Mouse (Mus musculus) MEL (cell line): ENCODE measurements around the gene Gm11077. TPM values are rescaled to one million over a fixed set of nuclear protein-coding genes. Genes with fewer than 3 reads are reported as not detected.

Experiments
- DNase-seq: peaks from one replicate; pipeline ENCODE4 v3.0.0; 2011; ENCODE audit warnings: low read depth, low spot score
- H3K27ac ChIP-seq: 2 replicates; pipeline ENCODE4 v1.5.1; 2012; ENCODE audit warnings: low read depth, mild to moderate bottlenecking, control low read depth, low read length, moderate library complexity; ENCODE audit not compliant: control insufficient read depth
- H3K27me3 ChIP-seq, 2 experiments: fragments of 150-350 bp in 1 of 2; sonication (generic) in 1 of 2; 2 replicates each; pipeline ENCODE4 v1.6.1; 2012; ENCODE audit warnings: low read length in 2 of 2, mild to moderate bottlenecking in 2 of 2, improper control_type of control experiment in 1 of 2, moderate library complexity in 1 of 2; ENCODE audit not compliant: insufficient read depth in 2 of 2, control insufficient read depth in 1 of 2
- H3K36me3 ChIP-seq, 2 experiments: 2 replicates each; pipeline ENCODE4 v1.6.1; 2012 to 2014; ENCODE audit warnings: low read length in 2 of 2, improper control_type of control experiment in 1 of 2, inconsistent platforms in 1 of 2, mild to moderate bottlenecking in 1 of 2; ENCODE audit not compliant: insufficient read depth in 2 of 2, control insufficient read depth in 1 of 2
- H3K4me1 ChIP-seq, 2 experiments: fragments of 150-350 bp in 1 of 2; sonication (generic) in 1 of 2; 2 replicates each; pipeline ENCODE4 v1.6.1; 2012; ENCODE audit warnings: low read length in 2 of 2, improper control_type of control experiment in 1 of 2, mild to moderate bottlenecking in 1 of 2; ENCODE audit not compliant: insufficient read depth in 2 of 2, control insufficient read depth in 1 of 2
- H3K4me3 ChIP-seq, 2 experiments: fragments of 150-350 bp in 1 of 2; sonication (generic) in 1 of 2; 2 replicates each; pipeline ENCODE4 v1.5.1; 2012; ENCODE audit warnings: low read depth in 2 of 2, low read length in 2 of 2, mild to moderate bottlenecking in 2 of 2, moderate library complexity in 2 of 2, control low read depth in 1 of 2, improper control_type of control experiment in 1 of 2; ENCODE audit not compliant: control insufficient read depth in 1 of 2, insufficient read depth in 1 of 2
- H3K79me2 ChIP-seq: 2 replicates; pipeline ENCODE4 v1.6.1; 2012; ENCODE audit warnings: mild to moderate bottlenecking, low read length, moderate library complexity; ENCODE audit not compliant: control insufficient read depth, poor library complexity, insufficient read depth
- H3K9ac ChIP-seq: 2 replicates; pipeline ENCODE4 v1.6.1; 2012; ENCODE audit warnings: low read depth, mild to moderate bottlenecking, control low read depth, low read length, moderate library complexity; ENCODE audit not compliant: control insufficient read depth, poor library complexity, severe bottlenecking
- H3K9me3 ChIP-seq: fragments of 150-350 bp; sonication (generic); replicated peaks from 2 replicates; pipeline ENCODE4 v1.6.1; 2012; ENCODE audit warnings: mild to moderate bottlenecking, low read length, improper control_type of control experiment, moderate library complexity; ENCODE audit not compliant: insufficient read depth
- BHLHE40 ChIP-seq: IDR thresholded peaks from 2 replicates; pipeline ENCODE4 v1.6.1; 2012; ENCODE audit warnings: low read depth, mild to moderate bottlenecking, inconsistent platforms, low read length, improper control_type of control experiment, borderline replicate concordance
- CHD1 ChIP-seq: IDR thresholded peaks from 2 replicates; pipeline ENCODE4 v1.6.1; 2012; ENCODE audit warnings: low read depth, mild to moderate bottlenecking, inconsistent platforms, low read length, improper control_type of control experiment
- ELF1 ChIP-seq: IDR thresholded peaks from 2 replicates; pipeline ENCODE4 v1.6.1; 2014; ENCODE audit warnings: low read depth, mild to moderate bottlenecking, inconsistent platforms, low read length, improper control_type of control experiment, moderate library complexity
- GABPA ChIP-seq: IDR thresholded peaks from 2 replicates; pipeline ENCODE4 v1.6.1; 2012; ENCODE audit warnings: low read depth, mild to moderate bottlenecking, inconsistent platforms, low read length, improper control_type of control experiment, moderate library complexity
- HCFC1 ChIP-seq: IDR thresholded peaks from 2 replicates; pipeline ENCODE4 v1.6.1; 2012; ENCODE audit warnings: low read depth, mild to moderate bottlenecking, inconsistent platforms, low read length, improper control_type of control experiment, moderate library complexity
- KAT2A ChIP-seq: conservative IDR thresholded peaks from 2 replicates; pipeline ENCODE4 v1.6.1; 2012; ENCODE audit warnings: low read depth, low read length, improper control_type of control experiment, inconsistent platforms
- NELFE ChIP-seq: IDR thresholded peaks from 2 replicates; pipeline ENCODE4 v1.6.1; 2011; ENCODE audit warnings: low read depth, low read length, improper control_type of control experiment
- NRF1 ChIP-seq: IDR thresholded peaks from 2 replicates; pipeline ENCODE4 v1.6.1; 2014; ENCODE audit warnings: low read depth, mild to moderate bottlenecking, inconsistent platforms, low read length, improper control_type of control experiment, moderate library complexity; ENCODE audit not compliant: poor library complexity, insufficient read depth, severe bottlenecking
- POLR2AphosphoS2 ChIP-seq: IDR thresholded peaks from 2 replicates; pipeline ENCODE4 v1.6.1; 2011; ENCODE audit warnings: low read length, improper control_type of control experiment
- RAD21 ChIP-seq: IDR thresholded peaks from 2 replicates; pipeline ENCODE4 v1.6.1; 2011; ENCODE audit warnings: mild to moderate bottlenecking, low read depth, low read length, improper control_type of control experiment
- ZC3H11A ChIP-seq: IDR thresholded peaks from 2 replicates; pipeline ENCODE4 v1.6.1; 2012; ENCODE audit warnings: low read depth, mild to moderate bottlenecking, inconsistent platforms, low read length, improper control_type of control experiment
- ZNF384 ChIP-seq: IDR thresholded peaks from 2 replicates; pipeline ENCODE4 v1.6.1; 2012; ENCODE audit warnings: low read depth, mild to moderate bottlenecking, inconsistent platforms, low read length, improper control_type of control experiment
- polyA plus RNA-seq, 2 experiments: library from polyadenylated mRNA; stranded (reverse) in 1 of 2; unstranded in 1 of 2; fragments of >175 nt in 1 of 2; fragments of >200 nt in 1 of 2; gene quantifications; 2 replicates each; pipeline versions ENCODE4 v1.2.1 to v1.2.4; 2012; ENCODE audit warnings: low replicate concordance in 2 of 2, low read depth in 1 of 2; ENCODE audit not compliant: insufficient read length in 2 of 2, insufficient read depth in 1 of 2, missing spikeins in 1 of 2
- total RNA-seq: library from RNA; depleted of rRNA; stranded (reverse); fragments of 300-350 nt; gene quantifications from 2 replicates; pipeline ENCODE4 v1.2.3, GENCODE M21; 2012

Gene Gm11077
- total and polyA plus RNA-seq, 3 experiments = not detected

- Histone ChIP-seq H3K36me3 (no peaks in the 10 kb centered on the region), H3K27ac (no peak overlapping the region), H3K79me2 (no peaks in the 10 kb centered on the region), H3K9me3 (no peaks in the 10 kb centered on the region), H3K4me3 (no peak overlapping the region), H3K4me1 (no peaks in the 10 kb centered on the region), H3K27me3 (no peaks in the 10 kb centered on the region), H3K9ac (no peak overlapping the region)
- no peak for DNase-seq
- no peak for TF ChIP-seq NELFE
- no peak for TF ChIP-seq ELF1
Measured at GRCm38 (mm10) chr6:140730669-140731401, 1.8 kb downstream of the Gm11077 start.

GRCm38 (mm10) chr6:140731402-140731730, 2.3 kb downstream of the Gm11077 start:
- TF ChIP-seq RAD21 (no peak), CHD1 (no peak), ZNF384 (no peak), GABPA (no peak), BHLHE40 (no peak), POLR2AphosphoS2 (no peak), ZC3H11A (no peak), KAT2A (no peak)
- H3K4me3 ChIP-seq = no peak overlapping the region
- no peaks in the 10 kb centered on the region for H3K9me3 ChIP-seq
- H3K4me1 ChIP-seq = no peaks in the 10 kb centered on the region
- no peaks in the 10 kb centered on the region for H3K79me2 ChIP-seq
- H3K9ac ChIP-seq = no peak overlapping the region
- DNase-seq = no peak
- H3K27ac ChIP-seq = no peak overlapping the region
- H3K27me3 ChIP-seq = no peaks in the 10 kb centered on the region
- no peaks in the 10 kb centered on the region for H3K36me3 ChIP-seq

- no peak overlapping the region for H3K9ac ChIP-seq
- no peaks in the 10 kb centered on the region for H3K79me2 ChIP-seq
- no peak overlapping the region for H3K4me3 ChIP-seq
- no peak overlapping the region for H3K27ac ChIP-seq
- no peaks in the 10 kb centered on the region for H3K27me3 ChIP-seq
- no peaks in the 10 kb centered on the region for H3K9me3 ChIP-seq
- no peak for DNase-seq
- no peaks in the 10 kb centered on the region for H3K36me3 ChIP-seq
- TF ChIP-seq HCFC1 (no peak), RAD21 (no peak), GABPA (no peak), NRF1 (no peak)
- TF ChIP-seq, all 39 proteins: peak for 0
- H3K4me1 ChIP-seq = no peaks in the 10 kb centered on the region
Measured at GRCm38 (mm10) chr6:140732971-140733640, 4.0 kb downstream of the Gm11077 start.
